Mouse (Mus musculus) midbrain, embryonic 16.5 days (tissue): ENCODE results near the gene Adipor2. TPM values are rescaled to one million over a fixed set of nuclear protein-coding genes. Genes with fewer than 3 reads are reported as not detected.

Experiments used
- ATAC-seq: fragments of 200-750 bp; cut with Nextera tagmentation; 2 replicates; pipeline ENCODE4 v1.8.0; 2017; ENCODE audit warnings: moderate TSS enrichment
- H3K27ac ChIP-seq: fragments of 300-500 bp; sonication (generic); 2 replicates; pipeline ENCODE4 v1.5.1; 2014; ENCODE audit warnings: mild to moderate bottlenecking, low read length, mixed read lengths
- H3K27me3 ChIP-seq: fragments of 300-500 bp; sonication (generic); 2 replicates; pipeline ENCODE4 v1.6.1; 2014; ENCODE audit warnings: low read depth, low read length, mixed read lengths; ENCODE audit not compliant: control insufficient read depth, insufficient read depth
- H3K36me3 ChIP-seq: fragments of 300-500 bp; sonication (generic); 2 replicates; pipeline ENCODE4 v1.6.1; 2014; ENCODE audit warnings: mild to moderate bottlenecking, low read length, moderate library complexity, mixed read lengths; ENCODE audit not compliant: control insufficient read depth, insufficient read depth
- H3K4me1 ChIP-seq: fragments of 300-500 bp; sonication (generic); 2 replicates; pipeline ENCODE4 v1.6.1; 2014; ENCODE audit warnings: mild to moderate bottlenecking, low read length, mixed read lengths; ENCODE audit not compliant: control insufficient read depth, insufficient read depth
- H3K4me2 ChIP-seq: fragments of 300-500 bp; sonication (generic); 2 replicates; pipeline ENCODE4 v1.6.1; 2014; ENCODE audit warnings: mild to moderate bottlenecking, low read length, mixed read lengths
- H3K4me3 ChIP-seq: fragments of 300-500 bp; sonication (generic); 2 replicates; pipeline ENCODE4 v1.5.1; 2014; ENCODE audit warnings: low read depth, mild to moderate bottlenecking, low read length, moderate library complexity, mixed read lengths
- H3K9ac ChIP-seq: fragments of 300-500 bp; sonication (generic); 2 replicates; pipeline ENCODE4 v1.6.1; 2014; ENCODE audit warnings: low read depth, low read length, mixed read lengths
- H3K9me3 ChIP-seq: fragments of 300-500 bp; sonication (generic); replicated peaks from 2 replicates; pipeline ENCODE4 v1.6.1; 2014; ENCODE audit warnings: mild to moderate bottlenecking, low read length, mixed read lengths; ENCODE audit not compliant: control insufficient read depth, poor library complexity, severe bottlenecking
- WGBS: fragments of 180-500 bp; shearing (Covaris S2); extraction: QIAGEN DNeasy Blood & Tissue Kit; methylation state at CpG from one replicate; pipeline ENCODE4 v1.1.7; 2014; 5-methylcytosine and 5-hydroxymethylcytosine counted together
- polyA plus RNA-seq: library from polyadenylated mRNA; unstranded; fragments of >200 nt; fragmentation: Nextera tagmentation; extraction: Ambion mirVana; gene quantifications from 2 replicates; pipeline ENCODE4 v1.2.1, GENCODE M21; 2015

The Adipor2 gene
- polyA plus RNA-seq, 1 experiment from 2014 or later = 32.8 TPM

DNA sequence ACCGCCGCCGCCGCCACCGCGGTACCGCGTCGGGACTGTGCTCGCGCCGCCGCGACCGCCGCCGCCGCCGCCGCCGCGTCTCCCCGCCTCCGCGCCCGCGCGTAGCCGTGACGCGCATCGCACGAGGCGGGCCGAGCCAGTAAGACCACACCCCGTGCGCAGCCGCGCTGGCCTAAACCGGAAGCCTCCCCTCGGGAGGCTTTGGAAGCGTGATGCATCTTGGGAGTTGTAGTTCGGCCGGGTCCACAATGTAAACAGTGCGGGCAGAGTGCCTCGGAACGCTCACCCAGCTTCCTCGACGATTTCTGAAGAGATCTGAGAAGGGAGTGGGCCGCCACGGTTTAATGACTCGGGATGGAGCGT is 28.9 kb downstream of the Adipor2 start:
- ATAC-seq = peak; percentile 99
- Histone ChIP-seq H3K4me3 (peak overlapping the region; percentile 83), H3K4me2 (peak overlapping the region; percentile 49), H3K36me3 (no peaks in the 10 kb centered on the region), H3K9me3 (no peaks in the 10 kb centered on the region), H3K4me1 (peaks cover 17% of the 10 kb centered on the region), H3K27me3 (no peaks in the 10 kb centered on the region), H3K27ac (peak overlapping the region; percentile 92), H3K9ac (peak overlapping the region; percentile 89)
- WGBS = under 1% methylated on average over 53 of the region's 53 CpGs

DNA sequence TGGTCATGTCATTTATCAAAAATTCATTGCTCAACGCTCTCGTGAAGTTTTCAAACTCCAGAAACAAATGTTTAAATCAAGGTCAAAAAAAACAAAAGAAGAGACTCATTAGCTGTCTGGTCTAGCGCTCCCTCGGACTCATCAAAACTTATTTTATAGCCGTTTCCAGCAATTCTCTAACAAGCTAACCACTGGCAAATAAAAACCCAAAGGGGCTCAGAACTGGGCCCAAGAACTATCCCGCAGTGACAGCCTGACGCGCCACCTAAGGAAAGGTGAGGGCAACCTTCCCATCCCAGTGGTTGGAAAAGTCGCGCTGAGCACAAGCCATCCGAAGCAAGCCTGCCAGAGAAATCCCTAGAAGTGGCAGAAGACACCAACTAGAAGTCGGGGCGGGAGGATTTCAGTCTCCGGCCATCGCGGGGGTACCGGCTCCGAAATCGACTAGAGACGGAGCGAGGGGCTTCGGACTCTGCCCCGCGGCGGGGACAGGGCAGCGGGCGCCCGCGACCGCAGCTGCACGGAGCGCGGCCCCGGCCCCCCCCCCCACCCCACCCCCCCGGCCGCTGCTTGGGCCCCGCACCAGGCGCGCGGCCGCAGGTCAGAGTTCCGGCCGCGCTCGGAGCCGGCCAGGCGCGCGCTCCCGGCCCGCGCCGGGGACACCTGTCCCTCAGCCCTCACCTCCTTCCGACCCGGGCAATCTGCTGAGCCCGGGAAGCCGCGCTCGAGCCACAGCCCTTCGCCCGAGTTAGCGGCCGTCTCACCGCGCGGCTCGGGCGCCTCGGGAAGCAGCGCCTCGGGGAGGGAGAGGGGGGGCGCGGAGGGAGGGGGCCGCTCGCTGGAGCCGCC is 29.5 kb downstream of the Adipor2 start:
- Histone ChIP-seq H3K4me2 (peak overlapping the region; percentile 87), H3K4me1 (peaks cover 17% of the 10 kb centered on the region), H3K4me3 (peak overlapping the region; percentile 83), H3K36me3 (no peaks in the 10 kb centered on the region), H3K9ac (peak overlapping the region; percentile 89), H3K9me3 (no peaks in the 10 kb centered on the region), H3K27ac (peak overlapping the region; percentile 92), H3K27me3 (no peaks in the 10 kb centered on the region)
- peak; percentile 91 for ATAC-seq
- 1% methylated on average over 26 of the region's 76 CpGs for WGBS

DNA sequence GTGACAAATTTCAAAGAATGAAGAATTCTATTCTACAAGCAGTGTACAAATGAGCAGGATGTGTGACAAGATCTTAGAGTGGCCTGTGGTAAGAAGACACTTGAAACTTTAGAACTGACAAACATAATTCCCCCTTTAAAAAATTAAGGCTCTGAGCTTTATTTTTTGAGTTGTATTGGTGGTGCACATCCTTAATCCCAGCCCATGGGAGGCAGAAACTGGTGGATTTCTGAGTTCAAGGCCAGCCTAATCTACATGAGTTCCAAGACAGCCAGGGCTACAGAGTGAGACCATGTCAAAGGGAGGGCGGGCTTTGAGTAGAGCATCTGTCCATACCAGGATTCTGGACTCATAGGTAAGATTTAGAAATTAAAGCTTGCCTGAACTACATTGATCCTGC is 30.7 kb downstream of the Adipor2 start:
- WGBS = 100% methylated on average over 1 of the region's 1 CpGs
- Histone ChIP-seq H3K36me3 (no peaks in the 10 kb centered on the region), H3K27ac (no peak overlapping the region), H3K4me2 (peak overlapping the region; percentile 87), H3K4me3 (peak overlapping the region; percentile 83; the same call in 1 of the 2 replicates), H3K4me1 (peaks cover 17% of the 10 kb centered on the region), H3K9ac (peak overlapping the region; percentile 18; the same call in 1 of the 2 replicates), H3K9me3 (no peaks in the 10 kb centered on the region), H3K27me3 (no peaks in the 10 kb centered on the region)
- ATAC-seq = no peak

DNA sequence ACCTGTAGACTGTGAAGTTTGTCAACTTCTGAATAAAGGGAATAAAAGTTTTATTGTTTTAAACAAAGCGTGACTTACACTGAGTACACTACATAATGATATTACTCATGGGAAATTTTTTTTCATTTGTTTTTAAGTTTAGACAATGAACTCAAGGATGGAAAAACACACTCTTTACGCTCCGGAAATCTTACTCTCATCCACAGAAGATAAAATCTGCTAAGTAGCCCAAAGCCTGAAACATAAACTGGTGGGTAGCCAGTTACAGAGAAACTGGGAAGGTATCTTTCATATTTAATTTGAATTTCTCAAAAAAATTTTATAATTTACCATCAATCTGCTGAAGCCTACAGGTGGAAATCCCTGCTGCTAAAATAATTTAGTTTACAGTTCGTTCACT is 31.1 kb downstream of the Adipor2 start:
- peaks cover 17% of the 10 kb centered on the region for H3K4me1 ChIP-seq
- no peaks in the 10 kb centered on the region for H3K36me3 ChIP-seq
- no peak for ATAC-seq
- no peak overlapping the region for H3K4me2 ChIP-seq
- H3K4me3 ChIP-seq = no peak overlapping the region
- 93% methylated on average over 4 of the region's 4 CpGs for WGBS
- H3K9me3 ChIP-seq = no peaks in the 10 kb centered on the region
- no peaks in the 10 kb centered on the region for H3K27me3 ChIP-seq
- H3K9ac ChIP-seq = no peak overlapping the region
- H3K27ac ChIP-seq = no peak overlapping the region

DNA sequence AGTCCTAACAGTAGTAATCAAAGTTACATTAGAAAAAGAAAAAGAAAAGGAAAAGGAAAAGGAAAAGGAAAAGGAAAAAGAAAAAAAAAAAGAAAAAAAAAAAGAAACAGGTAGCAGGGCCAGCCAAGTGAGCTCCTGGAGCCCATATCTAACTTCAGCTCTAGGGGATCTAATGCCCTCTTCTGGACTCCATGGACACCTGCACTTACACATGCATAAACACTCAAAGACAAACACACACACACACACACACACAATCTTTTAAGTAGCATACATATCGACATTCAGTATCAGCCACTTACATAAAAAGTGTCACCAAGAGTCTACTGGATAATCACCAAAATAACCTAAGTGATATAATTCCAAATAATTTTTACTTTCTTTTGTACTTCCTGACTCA is 31.8 kb downstream of the Adipor2 start:
- Histone ChIP-seq H3K27me3 (no peaks in the 10 kb centered on the region), H3K27ac (no peak overlapping the region), H3K4me3 (no peak overlapping the region), H3K36me3 (no peaks in the 10 kb centered on the region), H3K9me3 (no peaks in the 10 kb centered on the region), H3K4me1 (peaks cover 17% of the 10 kb centered on the region), H3K4me2 (no peak overlapping the region), H3K9ac (no peak overlapping the region)
- no peak for ATAC-seq
- 100% methylated on average over 1 of the region's 1 CpGs for WGBS

DNA sequence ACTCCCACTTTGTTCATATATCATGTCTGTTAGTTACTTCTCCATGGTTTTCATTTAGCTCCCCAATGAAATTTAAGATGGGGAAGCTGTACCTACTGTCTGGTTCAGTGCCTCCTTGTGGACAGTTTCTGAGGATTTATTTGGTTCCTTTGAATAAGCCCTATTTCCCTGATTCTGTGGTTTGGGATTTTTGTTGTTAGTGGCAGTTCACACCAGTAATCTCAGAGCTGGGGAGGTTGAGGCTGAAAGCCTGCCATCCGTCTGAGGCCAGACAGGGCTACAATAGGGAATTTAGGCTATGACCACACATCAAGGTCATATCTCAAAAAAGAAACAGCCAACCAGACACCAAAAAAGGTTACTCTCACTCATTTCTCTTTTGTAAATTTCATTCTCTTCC is 38.9 kb downstream of the Adipor2 start:
- Histone ChIP-seq H3K4me2 (no peak overlapping the region), H3K4me1 (no peaks in the 10 kb centered on the region; the same call in 1 of the 2 replicates), H3K9ac (no peak overlapping the region), H3K4me3 (no peak overlapping the region), H3K9me3 (no peaks in the 10 kb centered on the region), H3K27ac (no peak overlapping the region), H3K36me3 (no peaks in the 10 kb centered on the region), H3K27me3 (no peaks in the 10 kb centered on the region)
- WGBS = 72% methylated on average over 1 of the region's 1 CpGs
- ATAC-seq = no peak

DNA sequence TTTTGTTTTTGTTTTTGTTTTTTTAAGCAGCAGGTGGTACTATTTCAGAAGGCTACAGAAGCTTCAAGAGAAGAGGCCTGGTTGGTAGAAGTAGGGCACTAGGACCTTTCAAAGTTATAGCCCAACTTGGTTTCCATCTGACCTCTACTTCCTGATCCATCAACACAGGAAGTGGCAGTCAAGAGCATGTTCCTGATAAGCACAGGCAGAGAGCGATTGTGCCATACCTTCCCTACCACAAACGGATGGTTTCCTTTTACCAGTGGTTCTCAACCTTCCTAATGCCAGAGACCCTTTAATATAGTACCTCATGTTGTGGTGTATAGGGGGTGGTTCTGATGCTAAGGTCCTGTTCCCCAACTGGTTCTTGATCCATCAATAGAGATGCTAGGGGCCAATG is 39.9 kb downstream of the Adipor2 start:
- no peak for ATAC-seq
- 80% methylated on average over 2 of the region's 2 CpGs for WGBS
- no peaks in the 10 kb centered on the region; the same call in 1 of the 2 replicates for H3K4me1 ChIP-seq
- no peak overlapping the region for H3K9ac ChIP-seq
- H3K4me3 ChIP-seq = no peak overlapping the region
- H3K4me2 ChIP-seq = no peak overlapping the region
- no peaks in the 10 kb centered on the region for H3K9me3 ChIP-seq
- H3K36me3 ChIP-seq = no peaks in the 10 kb centered on the region
- no peak overlapping the region for H3K27ac ChIP-seq
- H3K27me3 ChIP-seq = no peaks in the 10 kb centered on the region

DNA sequence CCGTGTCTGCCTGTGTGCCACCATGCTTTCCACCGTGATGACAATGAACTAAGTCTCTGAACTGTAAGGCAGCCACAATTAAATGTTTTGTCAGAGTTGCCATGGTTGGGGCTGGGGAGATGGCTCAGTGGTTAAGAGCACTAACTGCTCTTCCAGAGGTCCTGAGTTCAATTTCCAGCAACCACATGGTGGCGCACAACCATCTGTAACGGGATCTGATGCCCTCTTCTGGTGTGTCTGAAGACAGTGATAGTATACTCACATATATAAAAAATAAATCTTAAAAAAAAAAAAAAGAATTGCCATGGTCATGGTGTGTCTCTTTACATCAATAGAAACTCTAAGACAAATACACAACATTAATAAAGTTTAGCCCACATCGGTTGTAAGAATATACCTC is 42.5 kb downstream of the Adipor2 start:
- H3K9ac ChIP-seq = no peak overlapping the region
- H3K27me3 ChIP-seq = no peaks in the 10 kb centered on the region
- no peak overlapping the region for H3K4me3 ChIP-seq
- H3K27ac ChIP-seq = no peak overlapping the region
- H3K36me3 ChIP-seq = no peaks in the 10 kb centered on the region
- H3K4me2 ChIP-seq = no peak overlapping the region
- ATAC-seq = no peak
- H3K9me3 ChIP-seq = no peaks in the 10 kb centered on the region
- H3K4me1 ChIP-seq = no peaks in the 10 kb centered on the region; the same call in 1 of the 2 replicates
- WGBS = 78% methylated on average over 5 of the region's 5 CpGs

DNA sequence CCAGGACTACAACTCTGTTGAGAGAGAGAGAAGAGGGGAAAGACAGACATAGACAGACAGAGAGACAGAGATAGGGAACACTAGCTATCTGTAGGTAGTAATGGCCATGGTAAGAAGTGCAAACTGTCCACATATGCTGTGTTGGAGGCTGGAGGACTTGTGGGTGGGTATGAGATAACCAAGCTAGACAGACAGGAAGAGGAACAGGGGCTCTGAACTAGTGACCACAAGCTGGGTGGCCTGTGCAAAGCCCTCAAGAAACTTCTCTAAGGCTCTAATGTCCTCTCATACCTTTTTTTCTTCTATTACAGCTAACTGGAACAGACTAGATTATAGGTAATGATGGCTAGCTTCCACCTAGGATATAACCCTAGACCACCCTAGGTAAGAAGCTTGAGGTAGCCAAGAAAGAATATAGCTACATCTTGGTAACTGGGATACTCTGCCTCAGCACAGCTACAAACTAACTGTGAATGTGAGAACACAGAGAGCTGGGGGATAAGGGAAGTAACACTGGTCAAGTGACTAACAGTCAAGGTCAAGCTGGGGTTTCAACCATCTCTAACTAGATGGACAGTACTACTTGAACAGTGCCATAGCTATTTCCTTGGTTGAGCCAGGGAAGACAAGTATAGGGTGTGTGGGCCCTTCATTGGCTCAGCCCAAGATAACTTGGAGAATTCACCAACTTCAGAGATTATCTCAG is 44.4 kb downstream of the Adipor2 start:
- no peak overlapping the region for H3K4me2 ChIP-seq
- no peak overlapping the region for H3K27ac ChIP-seq
- H3K4me1 ChIP-seq = no peaks in the 10 kb centered on the region; the same call in 1 of the 2 replicates
- ATAC-seq = no peak
- no peaks in the 10 kb centered on the region for H3K36me3 ChIP-seq
- no peaks in the 10 kb centered on the region for H3K27me3 ChIP-seq
- no peak overlapping the region for H3K9ac ChIP-seq
- no peak overlapping the region for H3K4me3 ChIP-seq
- H3K9me3 ChIP-seq = no peaks in the 10 kb centered on the region
